Mouse (Mus musculus) liver, adult (tissue): ENCODE data around the gene Klrb1b.

Source experiments
- GATA4 ChIP-seq: IDR thresholded peaks from 2 replicates; pipeline ENCODE4 v1.6.1; 2014; ENCODE audit warnings: mild to moderate bottlenecking, low read length; ENCODE audit not compliant: insufficient replicate concordance

Gene Klrb1b

DNA sequence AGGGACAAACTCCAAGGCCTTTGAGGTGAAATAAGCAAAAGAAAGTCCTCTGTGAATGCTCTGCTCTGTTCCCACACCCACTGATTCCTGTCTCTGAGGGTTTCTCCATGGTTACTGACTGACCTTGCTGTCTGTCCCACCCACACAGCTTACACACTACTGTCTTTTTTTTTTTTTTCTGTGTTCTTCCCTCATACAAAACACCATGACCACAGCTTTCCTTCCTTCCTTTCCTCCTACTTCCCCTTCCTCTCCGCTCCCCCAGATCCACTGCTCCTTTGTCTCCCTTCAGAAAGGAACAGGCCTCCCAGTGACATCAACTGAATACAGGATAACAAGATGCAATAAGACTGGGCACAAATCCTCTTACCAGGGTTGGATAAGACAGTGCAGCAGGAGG, 37.6 kb downstream of the Klrb1b start:
- no peak for TF ChIP-seq GATA4

DNA sequence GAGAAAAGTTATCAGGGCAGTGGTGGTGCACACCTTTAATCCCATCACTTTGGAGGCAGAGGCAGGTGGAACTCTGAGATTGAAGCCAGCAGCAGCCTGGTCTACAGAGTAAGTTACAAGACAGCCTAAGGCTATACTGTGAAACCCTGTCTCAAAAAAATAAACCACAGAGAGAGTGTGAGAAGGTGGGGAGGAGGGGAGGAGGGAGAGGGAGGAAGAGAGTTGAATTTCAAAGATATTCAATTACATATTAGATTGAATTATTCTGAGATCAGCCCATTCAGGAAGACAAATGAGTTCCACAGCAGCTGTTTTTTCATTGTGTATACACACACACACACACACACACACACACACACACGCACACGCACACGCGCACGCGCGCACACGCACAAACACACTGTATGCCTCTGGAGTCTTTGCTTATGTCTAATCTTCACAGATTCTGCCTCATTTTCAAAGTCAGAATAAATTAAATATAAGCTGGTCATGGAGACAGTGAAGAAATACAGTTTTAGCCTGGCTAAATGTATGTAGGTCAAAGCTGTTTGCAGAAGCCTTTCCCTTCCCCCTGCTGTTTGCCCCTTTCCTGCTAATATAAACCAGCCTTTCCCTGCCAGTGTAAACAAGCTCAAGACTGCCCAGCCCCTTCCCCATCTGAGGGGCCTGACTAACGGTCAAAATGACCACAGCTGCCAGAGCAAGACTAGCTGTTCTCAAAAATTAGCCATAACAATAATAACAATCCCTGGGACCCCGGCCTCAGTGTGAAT, 56.5 kb downstream of the Klrb1b start:
- no peak for TF ChIP-seq GATA4

DNA sequence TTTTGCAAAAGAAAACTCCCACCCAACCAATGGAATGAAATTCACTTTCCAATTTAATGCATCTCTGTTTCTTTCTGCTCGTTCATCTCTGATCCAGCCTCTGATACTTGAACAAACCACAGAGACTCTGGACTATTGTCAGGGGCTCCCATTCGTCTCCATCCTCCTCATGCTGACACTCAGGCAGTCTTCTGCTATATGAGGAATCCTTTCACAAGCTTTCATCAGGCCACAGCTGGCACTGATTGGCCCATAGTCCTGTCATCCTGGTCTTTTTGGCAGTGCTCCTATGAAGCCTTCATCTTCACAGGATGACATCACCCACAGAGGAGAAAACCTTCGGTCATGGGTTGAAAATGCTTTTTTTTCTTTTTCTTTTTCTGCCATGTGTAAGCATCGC, 58.1 kb downstream of the Klrb1b start:
- TF ChIP-seq GATA4, result no peak

DNA sequence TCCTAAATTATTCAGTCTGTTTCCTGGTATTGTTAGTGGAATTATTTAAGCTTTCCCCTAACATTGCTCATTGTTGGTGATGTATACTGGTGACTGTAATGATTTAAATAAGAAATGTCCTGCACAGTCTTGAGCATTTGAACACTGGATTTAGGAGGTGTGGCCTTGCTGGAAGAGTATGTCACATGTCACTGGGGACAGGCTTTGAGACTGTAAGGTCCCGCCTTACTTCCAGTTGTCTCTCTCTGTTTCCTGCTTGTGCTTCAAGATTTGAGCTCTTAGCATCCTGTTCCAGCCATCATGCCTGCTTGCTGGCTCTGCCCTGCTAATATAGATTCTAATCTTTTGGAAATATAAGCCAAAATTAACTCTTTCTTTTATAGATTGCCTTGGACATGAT, 60.9 kb downstream of the Klrb1b start:
- no peak for TF ChIP-seq GATA4

DNA sequence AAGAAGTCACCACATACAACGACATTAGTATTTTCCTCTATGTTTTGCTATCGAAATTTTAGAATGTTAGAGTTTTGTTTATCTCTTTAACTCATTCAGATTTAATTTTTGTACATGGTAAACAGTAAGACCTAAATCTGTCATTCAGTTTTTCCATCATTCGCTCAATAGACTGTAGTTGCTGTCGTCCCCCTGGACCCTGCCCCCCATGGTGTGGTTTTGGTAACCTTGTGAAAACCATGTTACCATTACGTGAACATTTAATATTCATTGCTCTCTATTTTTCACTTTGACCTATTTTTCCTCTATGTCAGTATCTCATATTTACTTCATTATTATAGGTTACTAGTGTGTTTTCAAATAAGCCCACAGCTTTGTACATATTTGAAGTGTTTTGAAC, 61.5 kb downstream of the Klrb1b start:
- no peak for TF ChIP-seq GATA4

DNA sequence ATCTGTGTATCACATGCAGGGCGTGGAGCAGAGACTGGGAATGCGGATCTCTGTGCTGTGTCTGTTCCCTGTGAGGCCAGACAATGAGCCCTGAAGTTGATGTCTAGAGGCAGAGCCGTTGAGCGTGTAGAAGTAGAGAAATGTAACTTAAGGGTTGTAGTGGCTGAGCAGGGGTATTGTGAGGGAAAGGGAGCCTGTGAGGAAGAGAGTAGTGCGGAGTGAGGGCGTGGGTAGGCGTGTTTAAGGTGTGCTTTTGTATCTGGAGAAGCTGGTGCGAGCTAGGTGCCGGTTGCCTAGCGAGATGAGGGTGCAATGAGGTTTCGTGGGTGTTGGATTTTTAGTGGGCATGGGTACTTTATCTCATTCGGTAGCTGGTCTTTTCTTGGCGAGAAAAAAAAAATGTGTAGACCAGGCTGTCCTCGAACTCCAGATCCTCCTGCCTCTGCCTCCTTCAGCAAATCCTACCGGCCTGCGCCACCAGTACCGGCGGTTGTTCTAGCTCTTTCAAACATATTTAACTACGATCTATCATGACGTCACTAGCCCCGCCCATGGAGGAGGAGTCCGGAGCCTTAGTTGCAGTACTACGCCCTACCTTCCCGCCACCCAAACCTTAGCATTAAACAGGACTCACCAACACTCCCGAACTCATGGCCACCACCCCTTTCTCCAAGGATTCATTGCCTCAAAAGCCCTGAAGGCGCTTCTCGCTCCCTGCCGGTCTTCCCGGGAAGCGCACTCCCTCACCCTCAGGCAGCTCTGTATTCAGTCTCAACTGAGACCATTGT, 62.2 kb downstream of the Klrb1b start:
- no peak for TF ChIP-seq GATA4
